Mouse (Mus musculus) gastrocnemius, adult 2 months (tissue): ENCODE results near the gene Zbtb20. TPM values are rescaled to one million over a fixed set of nuclear protein-coding genes. Genes with fewer than 3 reads are reported as not detected.

Experiments used
- DNase-seq: peaks from one replicate; pipeline ENCODE4 v3.0.0; 2022
- H3K27ac ChIP-seq: fragments of 200-600 bp; 2 replicates; pipeline ENCODE4 v1.8.1; 2022; ENCODE audit warnings: mild to moderate bottlenecking
- H3K4me3 ChIP-seq: fragments of 200-600 bp; 2 replicates; pipeline ENCODE4 v1.8.1; 2022; ENCODE audit warnings: mild to moderate bottlenecking, moderate library complexity
- CTCF ChIP-seq: fragments of 200-600 bp; IDR thresholded peaks from 2 replicates; pipeline ENCODE4 v1.8.1; 2022; ENCODE audit warnings: antibody characterized with exemption, mild to moderate bottlenecking, moderate library complexity
- intact Hi-C: fragments of 180-260 bp; cut with DNase I; formaldehyde crosslinking; loops from one replicate; pipeline ENCODE4 v1.15.1; 2025
- total RNA-seq, 2 experiments: library from RNA; stranded (reverse); gene quantifications; 2 replicates each; pipeline ENCODE4 v1.2.3; 2021

The Zbtb20 gene
- total RNA-seq, 2 experiments from 2014 or later, result 87.2 to 104 TPM

- Histone ChIP-seq H3K27ac (peak overlapping the region; percentile 93; the same call in 1 of the 2 replicates), H3K4me3 (no peak overlapping the region)
- DNase-seq, result no peak
- TF ChIP-seq CTCF, result no peak
- intact Hi-C loops, result loop anchor here (2.0 kb wide), 1 partner anchor 61 kb away; no protein-coding TSS in a partner anchor
Observed at GRCm38 (mm10) chr16:43302171-43302570, 426.5 kb downstream of the Zbtb20 start.

DNA sequence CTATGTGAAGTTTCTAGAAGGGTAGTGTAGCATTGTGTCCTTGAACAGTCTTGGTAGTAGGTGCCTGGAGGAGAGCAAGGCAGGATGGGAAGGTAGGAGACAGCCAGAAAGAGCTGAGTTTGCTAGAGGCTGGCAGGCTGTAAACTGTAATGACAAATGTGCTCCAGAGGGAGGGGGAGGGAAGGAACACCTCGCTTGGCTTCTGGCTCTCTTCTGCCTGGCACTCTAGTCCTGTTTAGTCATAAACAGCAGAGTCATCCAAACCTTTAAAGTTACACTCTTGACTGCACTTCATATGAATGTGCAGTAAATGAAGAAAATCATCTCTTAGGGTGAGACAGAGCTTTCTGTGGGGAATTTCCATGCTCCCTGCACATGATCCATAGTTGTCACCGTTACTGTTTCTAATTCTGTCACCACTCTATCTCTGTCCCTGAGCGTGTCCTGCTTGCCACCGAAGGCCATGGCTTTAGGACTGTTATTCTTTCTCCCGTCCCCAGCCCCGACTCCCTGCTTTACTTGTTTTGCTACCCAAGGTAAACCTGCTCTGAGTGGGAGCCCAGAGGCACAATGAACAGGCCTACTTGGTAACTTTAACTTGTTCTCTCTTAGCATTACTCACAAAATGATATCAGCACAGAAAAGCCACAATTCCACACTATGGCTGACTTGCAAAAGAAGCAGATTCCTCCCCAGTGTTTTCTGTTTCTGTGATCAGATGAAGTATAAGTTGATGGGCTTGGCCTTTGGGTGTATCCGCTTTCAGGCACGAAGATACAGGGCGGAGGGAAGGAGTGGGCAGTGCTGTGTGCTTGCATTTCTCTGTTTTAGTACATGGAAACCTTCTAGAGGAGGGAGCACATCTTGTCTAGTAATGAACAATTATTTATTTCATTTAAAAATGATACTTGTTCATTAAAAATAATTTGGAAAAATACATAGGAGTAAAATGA, 427.8 kb downstream of the Zbtb20 start:
- no peak; the same call in 1 of the 2 replicates for TF ChIP-seq CTCF
- intact Hi-C loops, result loop anchor here (2.0 kb wide), 1 partner anchor 59 kb away; no protein-coding TSS in a partner anchor
- H3K4me3 ChIP-seq, result peak overlapping the region; percentile 52
- H3K27ac ChIP-seq, result peak overlapping the region; percentile 93
- peak; percentile 71 for DNase-seq

- peak overlapping the region; percentile 72 for H3K27ac ChIP-seq
- TF ChIP-seq CTCF, result no peak
Observed at GRCm38 (mm10) chr16:43309968-43310431, 434.3 kb downstream of the Zbtb20 start.

DNA sequence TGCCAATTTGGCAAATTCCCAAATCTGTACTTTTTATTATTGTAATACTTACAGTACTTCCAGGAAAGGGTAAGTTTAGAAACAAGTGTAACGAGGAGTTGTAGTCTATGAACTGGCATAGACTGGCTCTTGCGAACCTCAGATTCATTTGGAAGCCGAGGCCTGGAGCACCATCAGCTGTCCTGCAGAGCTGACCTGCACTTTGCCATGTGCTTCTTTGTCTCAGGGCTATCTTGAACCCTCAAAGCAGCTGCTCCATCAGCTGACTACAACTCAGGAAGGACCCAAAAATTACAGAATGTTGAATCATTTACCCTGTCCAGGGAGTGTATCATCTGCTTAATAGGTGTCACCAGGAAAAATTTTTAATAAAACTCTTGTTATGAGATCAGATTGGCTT, 448.3 kb downstream of the Zbtb20 start:
- intact Hi-C loops, result loop anchor here (5.0 kb wide), 1 partner anchor 33 kb away; no protein-coding TSS in a partner anchor
- H3K4me3 ChIP-seq, result no peak overlapping the region
- H3K27ac ChIP-seq, result no peak overlapping the region
- no peak for DNase-seq
- no peak for TF ChIP-seq CTCF

More at GRCm38 (mm10) chr16:43309968-43310431, 434.3 kb downstream of the Zbtb20 start:
- no peak for DNase-seq
- intact Hi-C loops, result no loop called here
- no peak overlapping the region for H3K4me3 ChIP-seq

DNA sequence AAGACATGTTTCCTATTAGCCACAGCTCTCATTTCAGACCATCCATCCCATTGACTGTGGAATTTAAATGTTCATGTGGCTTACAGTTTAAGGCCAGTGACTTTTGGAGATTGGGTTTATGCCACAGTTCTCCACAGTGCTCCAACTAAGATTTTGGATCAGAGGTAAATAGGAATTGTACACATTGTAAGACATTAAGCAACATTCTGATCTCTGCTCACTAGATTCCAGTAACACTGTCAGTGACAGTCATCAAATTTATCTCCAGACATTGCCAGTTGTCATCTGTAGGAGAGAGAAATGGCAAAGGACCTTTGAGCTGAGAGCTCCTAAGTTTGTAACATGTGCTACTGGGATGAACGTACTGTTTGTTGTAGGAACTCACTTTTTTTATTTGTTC, 452.5 kb downstream of the Zbtb20 start:
- DNase-seq, result no peak
- intact Hi-C loops, result no loop called here
- Histone ChIP-seq H3K27ac (no peak overlapping the region), H3K4me3 (no peak overlapping the region)
- no peak for TF ChIP-seq CTCF

DNA sequence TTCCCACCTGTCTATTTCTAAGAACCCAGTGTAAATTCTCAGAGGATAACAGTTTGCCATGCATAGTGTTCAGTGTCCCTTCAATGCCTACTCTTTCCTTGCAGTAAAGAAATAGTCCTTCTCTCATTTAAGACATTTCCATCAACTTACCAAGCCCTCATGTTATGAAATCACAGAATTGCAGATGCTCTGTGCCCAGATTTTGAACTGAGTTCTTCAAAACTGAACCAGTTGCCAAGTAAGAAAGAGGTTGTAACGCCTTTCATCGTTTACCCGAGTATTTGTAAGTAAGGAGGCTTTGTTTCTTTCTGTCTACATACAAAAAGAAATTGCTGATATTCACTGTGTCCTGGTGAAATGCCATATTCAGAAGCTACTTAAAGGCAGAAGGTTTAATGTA, 454.5 kb downstream of the Zbtb20 start:
- Histone ChIP-seq H3K4me3 (no peak overlapping the region), H3K27ac (0 out of 2 replicates have a peak overlapping the region, but pooled peaks have one; percentile 16)
- TF ChIP-seq CTCF, result no peak
- intact Hi-C loops, result no loop called here
- no peak for DNase-seq

GRCm38 (mm10) chr16:43331440-43331839, 455.8 kb downstream of the Zbtb20 start:
- intact Hi-C loops, result no loop called here
- no peak for TF ChIP-seq CTCF
- no peak overlapping the region for H3K4me3 ChIP-seq
- no peak for DNase-seq
- no peak overlapping the region for H3K27ac ChIP-seq

DNA sequence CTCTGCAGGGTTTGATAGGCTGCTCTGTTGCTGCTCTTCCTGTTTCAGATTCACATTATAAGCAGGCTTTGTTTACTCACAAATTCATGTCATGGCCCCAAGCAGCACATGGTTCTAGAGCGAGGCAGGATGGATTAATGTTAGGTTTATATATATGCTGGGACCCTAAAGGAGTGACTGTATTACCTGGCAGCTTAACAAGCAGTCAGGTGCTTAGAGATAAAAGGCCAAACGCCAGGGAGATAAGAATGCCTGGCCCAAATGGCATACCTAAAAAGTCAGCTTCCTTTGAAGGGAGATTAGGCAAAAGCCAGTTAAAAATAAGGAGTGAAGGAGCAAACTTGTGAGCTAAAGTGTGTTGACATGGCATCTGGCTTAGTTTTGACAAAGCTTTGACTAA, 457.1 kb downstream of the Zbtb20 start:
- H3K4me3 ChIP-seq, result no peak overlapping the region
- DNase-seq, result no peak
- peak overlapping the region; percentile 56 for H3K27ac ChIP-seq
- TF ChIP-seq CTCF, result no peak
- intact Hi-C loops, result no loop called here

GRCm38 (mm10) chr16:43333265-43333664, 457.6 kb downstream of the Zbtb20 start:
- DNase-seq, result no peak
- intact Hi-C loops, result no loop called here
- peak overlapping the region; percentile 61 for H3K27ac ChIP-seq
- H3K4me3 ChIP-seq, result no peak overlapping the region
- no peak for TF ChIP-seq CTCF

GRCm38 (mm10) chr16:43334411-43335150, 458.9 kb downstream of the Zbtb20 start:
- peak; percentile 33 for DNase-seq
- peak overlapping the region; percentile 54 for H3K4me3 ChIP-seq
- intact Hi-C loops, result loop anchor here (2.0 kb wide), 1 partner anchor 28 kb away; no protein-coding TSS in a partner anchor
- peak overlapping the region; percentile 89 for H3K27ac ChIP-seq
- TF ChIP-seq CTCF, result no peak

- Histone ChIP-seq H3K4me3 (peak overlapping the region; percentile 54), H3K27ac (peak overlapping the region; percentile 89)
- intact Hi-C loops, result loop anchor here (2.0 kb wide), 1 partner anchor 28 kb away; no protein-coding TSS in a partner anchor
- DNase-seq, result peak; percentile 25
- no peak for TF ChIP-seq CTCF
Observed at GRCm38 (mm10) chr16:43335151-43335823, 459.6 kb downstream of the Zbtb20 start.

GRCm38 (mm10) chr16:43335824-43336215, 460.1 kb downstream of the Zbtb20 start:
- TF ChIP-seq CTCF, result no peak
- intact Hi-C loops, result loop anchor here (2.0 kb wide), 1 partner anchor 27 kb away; no protein-coding TSS in a partner anchor
- H3K27ac ChIP-seq, result peak overlapping the region; percentile 89
- DNase-seq, result no peak
- H3K4me3 ChIP-seq, result peak overlapping the region; percentile 0; the same call in 1 of the 2 replicates
